Mouse (Mus musculus) liver, adult 2 months (tissue): ENCODE data around the gene Zup1. TPM values are rescaled to one million over a fixed set of nuclear protein-coding genes. Genes with fewer than 3 reads are reported as not detected.

Experiments used
- DNase-seq: peaks from one replicate; pipeline ENCODE4 v3.0.0-alpha.2; 2011; ENCODE audit warnings: low read depth, low spot score; ENCODE audit errors: extremely low read depth
- H3K27ac ChIP-seq: fragments of 200-500 bp; replicated peaks from 2 replicates; pipeline ENCODE4 v1.5.1; 2012; ENCODE audit warnings: low read depth, mild to moderate bottlenecking, control low read depth, inconsistent platforms, low read length; ENCODE audit not compliant: insufficient read depth
- H3K27me3 ChIP-seq: fragments of 200-500 bp; 2 replicates; pipeline ENCODE4 v1.6.1; 2012; ENCODE audit warnings: mild to moderate bottlenecking, moderate library complexity, low read length, inconsistent platforms; ENCODE audit not compliant: control insufficient read depth, insufficient read depth
- H3K36me3 ChIP-seq: fragments of 200-500 bp; 2 replicates; pipeline ENCODE4 v1.6.1; 2012; ENCODE audit warnings: low read length, inconsistent platforms; ENCODE audit not compliant: control insufficient read depth, insufficient read depth
- H3K4me1 ChIP-seq: fragments of 200-500 bp; 2 replicates; pipeline ENCODE4 v1.6.1; 2011; ENCODE audit warnings: low read length; ENCODE audit not compliant: control insufficient read depth, insufficient read depth
- H3K4me3 ChIP-seq: fragments of 200-500 bp; 2 replicates; pipeline ENCODE4 v1.5.1; 2011; ENCODE audit warnings: low read depth, mild to moderate bottlenecking, control low read depth, low read length, moderate library complexity; ENCODE audit not compliant: insufficient read depth
- H3K79me2 ChIP-seq: fragments of 200-500 bp; 2 replicates; pipeline ENCODE4 v1.6.1; 2012; ENCODE audit warnings: inconsistent platforms, mild to moderate bottlenecking, low read length, moderate library complexity; ENCODE audit not compliant: control insufficient read depth, insufficient read depth
- H3K9ac ChIP-seq: fragments of 200-500 bp; 2 replicates; pipeline ENCODE4 v1.6.1; 2012; ENCODE audit warnings: low read depth, mild to moderate bottlenecking, control low read depth, inconsistent platforms, low read length
- CTCF ChIP-seq: fragments of 200-500 bp; IDR thresholded peaks from 2 replicates; pipeline ENCODE4 v1.5.1; 2011; ENCODE audit warnings: low read depth, low read length, control low read depth
- POLR2A ChIP-seq: fragments of 200-500 bp; IDR thresholded peaks from 2 replicates; pipeline ENCODE4 v1.6.1; 2011; ENCODE audit warnings: low read length, control low read depth; ENCODE audit not compliant: insufficient read depth; ENCODE audit errors: extremely low read depth
- WGBS: fragments of 180-500 bp; shearing (Covaris S2); methylation state at CpG from one replicate; pipeline ENCODE4 v1.1.7; 2018; 5-methylcytosine and 5-hydroxymethylcytosine counted together
- polyA plus RNA-seq: library from polyadenylated mRNA; depleted of rRNA; stranded (reverse); fragments of >200 nt; gene quantifications from 2 replicates; pipeline ENCODE4 v1.2.3, GENCODE M21; 2012; rRNA removed
- total RNA-seq: library from RNA; depleted of rRNA; stranded (reverse); fragments of >200 nt; gene quantifications from 2 replicates; pipeline ENCODE4 v1.2.3, GENCODE M21; 2014; rRNA removed

The Zup1 gene
- total and polyA plus RNA-seq, 2 experiments = 2.2 to 10.8 TPM

DNA sequence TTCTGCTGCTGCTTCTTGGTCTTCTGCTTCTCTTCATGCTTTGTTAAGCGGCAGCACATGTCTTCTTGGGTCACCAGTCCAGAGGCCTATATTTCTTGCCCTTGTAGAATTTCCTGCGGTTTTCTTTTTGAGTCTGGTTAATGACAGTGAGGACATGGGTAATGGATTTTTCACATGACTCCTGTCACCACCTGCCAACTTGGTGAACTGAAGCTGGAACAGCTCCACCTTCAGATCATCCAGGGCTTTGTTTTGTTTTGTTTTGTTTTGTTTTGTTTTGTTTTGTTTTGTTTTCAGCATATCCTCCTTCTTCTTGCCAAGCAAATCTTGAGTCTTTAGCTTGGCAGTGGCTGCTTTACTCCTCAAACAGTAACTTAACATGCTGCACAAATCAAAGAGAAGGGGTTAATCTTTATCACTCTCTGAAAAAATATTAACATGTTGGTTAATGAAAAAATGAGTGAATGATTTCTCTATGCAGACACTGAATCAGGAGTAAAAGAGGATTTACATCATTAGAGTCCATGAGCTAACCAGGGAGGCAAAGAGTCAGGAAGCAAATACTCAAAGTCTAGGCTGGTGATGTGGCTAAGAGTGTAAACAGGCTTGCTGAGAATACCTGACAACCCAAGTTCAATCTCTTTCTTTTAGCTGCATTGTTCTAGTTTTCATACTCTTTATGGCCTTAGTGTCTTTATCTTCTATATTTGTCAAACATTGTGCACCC lies 78.2 kb downstream of the Zup1 start:
- no peak overlapping the region for H3K4me3 ChIP-seq
- H3K79me2 ChIP-seq = no peaks in the 10 kb centered on the region
- no peaks in the 10 kb centered on the region for H3K36me3 ChIP-seq
- H3K27ac ChIP-seq = no peak overlapping the region
- no peaks in the 10 kb centered on the region for H3K27me3 ChIP-seq
- WGBS = 91% methylated on average over 2 of the region's 2 CpGs
- H3K9ac ChIP-seq = no peak overlapping the region
- no peaks in the 10 kb centered on the region for H3K4me1 ChIP-seq
- TF ChIP-seq CTCF = no peak
- TF ChIP-seq POLR2A = no peak
- DNase-seq = no peak

DNA sequence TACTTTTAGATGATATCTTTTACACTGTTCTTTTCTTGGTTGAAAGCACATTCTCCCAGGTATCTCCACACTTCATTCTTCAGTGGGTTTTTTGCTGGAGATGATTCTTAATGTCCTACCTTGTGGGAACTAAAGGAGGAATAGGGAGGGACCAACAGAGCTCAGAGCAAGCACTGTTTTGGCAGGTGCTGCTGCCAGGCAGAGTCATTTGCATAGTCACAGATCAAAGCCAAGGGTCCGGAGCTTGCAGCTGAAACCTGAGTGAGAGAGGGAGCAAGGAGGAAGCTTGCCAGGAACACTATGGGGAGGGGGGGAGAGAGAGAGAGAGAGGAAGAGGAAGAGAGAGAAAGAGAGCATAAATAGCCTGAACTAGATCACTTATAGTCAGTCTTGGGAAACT lies 80.6 kb downstream of the Zup1 start:
- Histone ChIP-seq H3K36me3 (no peaks in the 10 kb centered on the region), H3K9ac (no peak overlapping the region), H3K27ac (no peak overlapping the region), H3K4me3 (no peak overlapping the region), H3K4me1 (no peaks in the 10 kb centered on the region), H3K79me2 (no peaks in the 10 kb centered on the region), H3K27me3 (no peaks in the 10 kb centered on the region)
- WGBS = 26% methylated on average over 1 of the region's 1 CpGs
- DNase-seq = no peak
- TF ChIP-seq POLR2A = no peak
- TF ChIP-seq CTCF = no peak

Other genes with a start within 250 kb of the Zup1 start
- 1.1 and 21.5 TPM in 2 replicates for gene Sult3a2, start 164.6 kb downstream of the Zup1 start, total RNA-seq
- gene Sult3a2, start 164.6 kb downstream of the Zup1 start, polyA plus RNA-seq = 2.2 TPM in 1 of 2 replicates, not detected in the other
- gene Sult3a1, start 93.5 kb downstream of the Zup1 start, total RNA-seq = 78.9 and 564 TPM in 2 replicates
- gene Sult3a1, start 93.5 kb downstream of the Zup1 start, polyA plus RNA-seq = 4.2 and 15.5 TPM in 2 replicates
- gene Rsph4a, start 46.2 kb downstream of the Zup1 start, total RNA-seq = 0.27 and 1.1 TPM in 2 replicates
- 0.25 and 0.43 TPM in 2 replicates for gene Rsph4a, start 46.2 kb downstream of the Zup1 start, polyA plus RNA-seq
- gene Rwdd1, start 68.4 kb upstream of the Zup1 start, total RNA-seq = 31.7 and 37.5 TPM in 2 replicates
- gene Rwdd1, start 68.4 kb upstream of the Zup1 start, polyA plus RNA-seq = 25.0 and 26.8 TPM in 2 replicates
- not detected in 2 replicates for gene Trappc3l, start 86.3 kb upstream of the Zup1 start, total RNA-seq
- gene Trappc3l, start 86.3 kb upstream of the Zup1 start, polyA plus RNA-seq = not detected in 2 replicates
- gene Calhm4, start 93.0 kb upstream of the Zup1 start, total RNA-seq = not detected in 2 replicates
- not detected in 2 replicates for gene Calhm4, start 93.0 kb upstream of the Zup1 start, polyA plus RNA-seq
- 0.13 and 0.18 TPM in 2 replicates for gene Calhm5, start 145.2 kb upstream of the Zup1 start, total RNA-seq
- gene Calhm5, start 145.2 kb upstream of the Zup1 start, polyA plus RNA-seq = 0.01 and 0.04 TPM in 2 replicates
- 2.6 and 5.3 TPM in 2 replicates for gene Calhm6, start 176.7 kb upstream of the Zup1 start, total RNA-seq
- 1.8 and 3.9 TPM in 2 replicates for gene Calhm6, start 176.7 kb upstream of the Zup1 start, polyA plus RNA-seq